Mouse (Mus musculus) lung, postnatal 10 days (tissue): ENCODE measurements at regions not wholly inside any gene's neighbourhood (a gene's known extent, or its start where the extent isn't known, plus 50 kb on each side); places are given as distances from the start of the nearest gene placed in this dataset.

Experiments used
- DNase-seq: peaks from one replicate; pipeline ENCODE4 v3.0.0; 2021

DNA sequence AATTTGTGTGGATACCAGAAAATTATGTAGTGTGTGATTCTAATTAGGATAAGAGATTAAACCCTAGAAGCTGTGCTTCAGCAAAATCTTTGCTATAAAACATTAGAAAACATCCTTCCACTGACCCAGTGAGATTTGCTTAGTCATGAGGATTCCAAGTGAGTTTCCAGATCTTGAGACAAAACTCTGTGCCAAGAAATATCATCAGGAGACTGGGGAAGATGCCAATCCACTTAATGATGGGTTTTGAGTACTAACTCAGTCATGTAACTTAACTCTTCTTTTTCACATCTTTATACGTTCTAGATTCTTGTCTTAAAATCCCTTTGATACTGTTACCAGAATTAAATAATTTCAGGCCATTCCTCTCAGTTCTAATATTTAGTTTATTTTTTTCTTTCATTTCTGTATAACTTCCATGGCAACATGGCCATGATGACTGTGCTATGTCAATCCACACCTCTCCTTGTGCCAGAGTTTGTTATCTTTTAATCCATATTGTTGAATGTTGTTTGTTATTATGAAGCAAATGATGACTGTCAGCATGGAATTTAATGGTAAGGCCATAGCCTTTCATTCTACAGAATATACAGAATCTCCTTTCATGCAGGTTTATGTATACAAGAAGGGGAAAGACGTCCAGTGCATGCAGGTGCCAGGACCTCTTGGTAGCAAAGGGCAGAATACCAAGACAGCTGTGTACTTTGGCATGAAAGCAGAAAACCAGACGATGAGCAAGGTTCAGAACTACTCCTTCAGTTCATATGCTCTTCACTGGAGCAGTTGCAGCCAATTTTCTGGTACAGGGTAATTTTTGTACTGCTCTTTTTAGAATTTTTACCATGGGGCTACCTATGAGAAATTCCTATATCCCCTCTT lies 599.7 kb upstream of the Adamts5 start:
- peak; percentile 18 for DNase-seq

DNA sequence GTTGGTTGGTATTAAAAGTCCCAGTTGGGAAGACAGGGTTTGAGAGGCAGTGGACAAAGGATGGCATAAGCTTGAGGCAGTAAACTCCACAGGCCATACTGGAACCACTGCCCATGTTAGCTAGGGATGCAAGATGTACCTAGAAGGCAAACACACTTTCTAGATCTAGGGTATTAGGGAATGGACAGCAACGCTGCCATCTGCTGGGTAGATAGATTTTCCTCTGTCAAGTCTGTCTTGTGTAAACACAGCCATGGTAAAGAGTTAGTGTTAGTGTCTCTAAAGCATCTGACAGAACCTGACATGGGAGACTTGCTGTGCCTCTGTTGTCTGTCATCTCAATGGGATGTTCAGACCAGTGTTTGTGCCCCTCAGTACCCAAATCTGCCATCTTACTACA lies 573.5 kb upstream of the Adamts5 start:
- DNase-seq = no peak

DNA sequence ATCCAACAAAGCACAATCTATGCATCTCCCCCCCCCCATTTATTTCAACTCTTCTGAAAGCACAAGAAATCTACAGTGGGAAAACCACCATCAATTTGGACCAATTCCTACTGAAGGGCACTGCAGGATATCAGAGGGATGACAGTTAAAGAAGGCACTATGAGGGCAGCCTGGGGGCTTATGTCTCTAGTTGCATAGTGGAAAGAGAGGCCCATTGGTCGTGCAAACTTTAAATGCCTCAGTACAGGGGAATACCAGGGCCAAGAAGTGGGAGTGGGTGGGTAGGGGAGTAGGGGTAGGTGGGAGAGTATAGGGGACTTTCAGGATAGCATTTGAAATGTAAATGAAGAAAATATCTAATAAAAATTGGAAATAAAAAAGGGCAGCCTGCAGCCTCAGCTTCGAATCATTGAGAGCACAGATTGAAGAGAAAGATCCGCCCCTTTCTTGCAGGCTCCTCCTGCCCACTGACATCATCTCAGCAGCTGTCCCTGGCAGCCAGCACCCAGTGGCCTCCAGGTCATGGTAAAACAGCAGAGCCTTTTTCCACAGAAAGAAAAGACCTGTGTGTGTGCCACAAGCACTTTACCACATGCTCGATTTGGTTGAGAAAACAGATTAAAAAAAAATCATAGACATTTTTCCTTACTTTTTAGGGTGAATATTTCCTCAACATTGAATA lies 571.6 kb upstream of the Adamts5 start:
- DNase-seq = peak; percentile 8

DNA sequence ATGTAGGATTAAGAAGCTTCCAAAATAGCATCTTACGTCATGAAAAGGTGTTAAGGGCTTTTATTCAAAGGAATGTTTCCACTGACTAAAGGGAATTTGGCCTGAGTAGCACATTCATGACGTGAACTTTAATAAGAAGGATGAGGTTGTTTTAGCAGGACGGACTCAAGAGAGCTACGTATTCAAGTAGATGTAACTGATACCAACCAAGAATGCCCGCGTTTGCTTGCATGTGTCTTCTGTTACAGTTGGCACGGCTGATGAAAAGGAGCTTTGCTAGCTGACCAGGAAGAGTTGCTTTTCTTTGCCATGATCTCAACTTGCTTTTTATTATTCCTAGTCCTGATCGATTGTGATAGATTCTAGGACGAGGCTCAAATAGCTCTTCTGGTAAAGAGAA lies 559.4 kb upstream of the Adamts5 start:
- no peak for DNase-seq

DNA sequence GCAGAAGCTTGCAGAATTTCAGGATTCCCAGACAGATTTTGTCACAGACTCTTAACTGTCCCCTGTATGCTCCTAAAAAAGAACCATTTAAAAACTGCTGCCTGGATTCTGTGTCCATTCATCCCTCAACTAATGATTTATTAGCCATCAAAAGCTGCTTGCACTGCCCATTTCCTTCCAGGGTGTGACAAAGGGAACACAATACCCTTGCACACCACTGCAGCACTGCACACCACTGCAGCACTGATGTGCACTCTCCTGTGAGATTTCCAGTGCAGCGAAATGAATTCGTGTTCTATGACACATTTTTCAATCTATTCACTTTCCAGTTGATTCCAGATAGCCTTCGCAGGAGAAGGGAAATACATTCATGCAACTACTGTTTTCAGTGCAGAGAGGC lies 555.0 kb upstream of the Adamts5 start:
- DNase-seq = no peak

DNA sequence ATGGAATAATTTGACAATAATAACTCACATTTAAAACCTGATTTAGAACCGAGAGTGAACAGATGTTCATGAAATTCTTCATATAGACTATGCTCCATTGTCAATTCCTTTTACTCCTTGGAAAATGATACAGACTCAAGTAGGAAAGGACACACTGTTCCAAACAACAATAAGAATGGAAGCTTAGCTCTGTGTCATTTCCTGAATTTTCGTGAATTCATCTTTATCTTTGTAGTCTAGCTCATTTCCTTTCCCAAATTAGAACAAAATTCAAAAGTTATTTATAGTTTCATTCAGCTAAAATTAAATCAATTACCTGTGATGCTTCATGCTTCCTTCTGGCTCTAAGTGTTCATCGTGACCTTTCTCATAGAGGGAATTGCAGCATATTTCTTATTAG lies 553.2 kb upstream of the Adamts5 start:
- no peak for DNase-seq

DNA sequence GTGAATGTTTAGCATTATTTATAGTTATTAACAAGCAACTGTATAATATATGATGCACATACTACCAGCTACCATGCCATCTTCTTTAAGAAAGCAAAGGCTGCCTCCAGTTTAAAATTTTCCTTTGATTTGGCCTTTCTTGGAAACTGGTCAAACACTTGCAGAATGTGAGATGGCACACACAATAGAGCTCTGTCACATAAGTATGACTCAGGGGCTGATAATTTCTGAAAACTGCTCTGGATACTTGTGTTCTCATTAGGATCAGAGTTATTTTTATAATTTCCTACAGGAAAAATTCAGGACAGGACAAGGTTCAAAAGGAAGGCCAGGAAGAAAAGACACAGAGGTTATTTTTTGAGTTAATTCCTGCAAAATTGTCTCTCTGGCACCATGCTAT lies 552.4 kb upstream of the Adamts5 start:
- no peak for DNase-seq

DNA sequence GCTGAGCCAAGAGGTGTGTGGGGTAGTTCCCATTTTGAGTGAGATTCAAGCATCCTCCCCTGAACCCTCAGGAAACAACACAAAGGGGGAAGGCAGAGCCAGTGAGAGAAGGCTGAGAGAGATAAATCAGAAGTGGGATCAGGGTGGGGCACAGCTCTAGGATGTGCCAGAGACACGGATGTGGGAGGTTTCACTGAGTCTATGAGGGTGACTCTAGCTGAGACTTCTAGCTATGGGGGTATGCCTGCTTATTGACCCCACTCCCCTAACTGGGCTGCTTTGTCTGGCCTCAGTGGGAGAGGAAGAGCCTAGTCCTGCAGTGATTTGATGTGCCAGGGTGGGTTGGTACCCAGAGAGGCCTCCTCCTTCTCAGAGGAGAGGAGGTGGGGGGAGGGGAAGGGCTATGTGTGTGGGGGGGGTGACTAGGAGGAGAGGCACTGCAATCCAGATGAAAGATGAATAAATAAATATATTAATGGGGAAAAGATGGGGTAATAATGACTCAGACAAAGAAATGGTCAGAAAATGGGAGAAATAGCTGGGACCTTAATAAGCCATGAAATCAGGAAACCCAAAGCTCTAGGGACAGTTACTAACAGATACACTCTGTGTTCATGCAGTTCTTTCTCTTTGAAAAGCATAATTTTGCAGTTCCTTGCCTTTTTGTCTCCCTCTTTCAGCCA lies 547.0 kb upstream of the Adamts5 start:
- DNase-seq = no peak

DNA sequence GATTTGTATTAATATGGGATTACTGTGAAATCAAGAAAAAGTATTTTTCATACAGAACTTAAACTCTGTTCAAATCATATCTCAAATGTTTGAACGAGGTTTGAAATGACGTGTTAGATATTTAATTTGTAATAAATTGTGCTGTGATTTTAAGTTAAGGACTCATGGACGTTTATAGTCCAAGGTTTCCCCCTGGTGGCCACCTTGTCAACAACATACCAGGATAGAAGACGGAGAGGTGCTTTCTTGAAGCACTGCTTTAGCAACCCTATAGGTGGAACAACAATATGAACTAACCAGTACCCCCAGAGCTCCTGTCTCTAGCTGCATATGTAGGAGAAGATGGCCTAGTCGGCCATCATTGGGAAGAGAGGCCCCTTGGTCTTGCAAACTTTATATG lies 517.8 kb upstream of the Adamts5 start:
- DNase-seq = peak; percentile 81

DNA sequence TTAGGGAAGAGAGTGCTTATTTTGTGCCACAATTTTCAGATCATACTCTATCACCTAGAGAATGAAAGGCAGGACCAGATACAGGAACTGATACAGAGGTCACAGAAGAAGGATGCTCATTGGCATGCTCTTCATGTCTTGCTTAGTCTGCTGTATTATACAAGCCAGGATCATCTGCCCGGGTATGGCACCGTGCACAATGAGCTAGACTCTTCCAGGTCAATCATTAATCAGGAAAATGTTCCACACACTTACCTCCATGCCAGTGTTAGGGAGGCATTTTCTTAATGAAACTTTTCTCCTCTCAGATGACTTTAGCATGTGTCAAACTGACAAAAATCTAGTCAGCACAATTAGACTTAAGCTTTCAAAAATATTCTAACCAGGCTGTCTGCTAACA lies 502.7 kb upstream of the Adamts5 start:
- DNase-seq = no peak

DNA sequence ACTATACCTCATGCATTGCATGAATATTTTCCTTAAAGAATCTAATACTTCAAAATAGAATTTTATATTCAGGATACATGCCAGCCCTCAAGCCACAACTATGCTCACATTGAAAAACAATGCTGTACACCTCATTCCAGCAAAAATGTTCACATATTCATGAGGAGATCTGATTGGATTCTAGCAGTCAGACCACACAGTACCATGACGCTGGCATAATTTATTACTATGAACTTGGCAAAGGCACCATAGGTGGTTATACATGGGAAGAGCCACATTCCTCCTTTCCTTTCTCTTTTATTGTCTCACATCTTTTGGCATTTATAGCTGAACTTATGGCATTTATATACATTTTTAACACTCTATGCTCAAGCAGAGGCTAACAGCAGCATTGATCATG lies 499.8 kb upstream of the Adamts5 start:
- DNase-seq = no peak

DNA sequence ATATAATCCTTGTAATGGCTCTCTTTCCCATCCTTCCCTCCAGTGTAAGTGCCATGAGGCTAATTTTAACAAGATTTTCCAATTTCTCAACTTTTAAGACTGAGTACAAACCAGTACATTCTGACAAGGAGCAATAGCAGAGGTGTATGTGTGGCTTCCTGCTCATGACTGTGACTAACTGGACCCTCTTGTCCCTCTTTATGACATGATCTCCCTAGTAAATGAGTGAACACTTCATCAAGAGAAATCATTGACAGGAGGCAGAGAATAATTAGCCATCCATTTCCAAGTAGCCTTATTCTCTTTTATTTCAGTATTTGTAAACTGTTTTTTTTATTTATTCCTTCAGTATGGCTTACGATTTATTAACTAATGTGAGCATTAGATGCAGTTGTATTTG lies 497.7 kb upstream of the Adamts5 start:
- no peak for DNase-seq

DNA sequence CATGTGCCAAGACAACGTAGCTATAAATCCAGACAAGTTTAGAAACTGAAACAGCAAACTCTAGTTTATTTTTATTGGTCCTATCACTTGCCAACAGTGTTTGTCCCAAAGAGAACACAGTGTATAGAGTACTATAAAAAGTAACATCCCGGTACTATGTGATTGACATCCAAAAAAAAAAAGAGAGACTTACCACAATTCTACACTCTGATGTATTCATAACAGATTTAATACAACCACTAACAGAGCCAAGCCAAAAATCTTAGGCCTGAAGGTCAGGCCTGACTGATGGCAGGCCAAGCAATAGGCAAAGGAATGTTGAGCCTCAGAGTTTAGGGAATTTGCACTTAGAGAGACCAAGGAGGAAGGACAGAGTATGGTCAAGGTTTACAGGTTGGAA lies 495.9 kb upstream of the Adamts5 start:
- DNase-seq = no peak

DNA sequence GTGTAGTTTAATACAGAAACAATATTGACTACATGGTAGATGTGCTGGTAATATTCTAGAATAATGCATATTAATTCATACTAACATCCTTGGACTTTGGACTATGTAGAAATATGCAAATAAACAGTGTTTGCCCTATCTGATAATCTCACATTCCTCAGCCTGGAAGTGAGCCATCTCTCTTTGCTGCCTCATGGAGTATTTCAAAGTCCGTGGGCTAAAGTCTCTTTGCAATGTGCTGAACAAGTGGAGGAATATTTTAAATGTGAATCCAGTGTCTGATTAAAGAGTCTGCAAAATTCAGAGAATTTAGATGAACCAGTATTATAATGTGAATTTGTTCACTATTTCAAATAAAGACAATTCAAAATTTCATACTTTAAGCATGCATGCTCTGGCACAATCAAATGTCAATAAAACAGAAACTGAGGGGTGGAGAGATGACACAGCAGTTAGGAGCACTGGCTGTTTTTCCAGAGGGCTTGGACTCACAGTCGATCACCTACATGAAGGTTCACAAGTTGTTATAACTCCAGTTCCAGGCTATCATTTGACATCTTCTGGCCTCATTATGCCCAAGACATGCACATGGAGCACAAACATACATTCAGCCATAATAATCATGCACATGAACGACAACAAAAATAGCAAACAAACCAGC lies 487.6 kb upstream of the Adamts5 start:
- no peak for DNase-seq

DNA sequence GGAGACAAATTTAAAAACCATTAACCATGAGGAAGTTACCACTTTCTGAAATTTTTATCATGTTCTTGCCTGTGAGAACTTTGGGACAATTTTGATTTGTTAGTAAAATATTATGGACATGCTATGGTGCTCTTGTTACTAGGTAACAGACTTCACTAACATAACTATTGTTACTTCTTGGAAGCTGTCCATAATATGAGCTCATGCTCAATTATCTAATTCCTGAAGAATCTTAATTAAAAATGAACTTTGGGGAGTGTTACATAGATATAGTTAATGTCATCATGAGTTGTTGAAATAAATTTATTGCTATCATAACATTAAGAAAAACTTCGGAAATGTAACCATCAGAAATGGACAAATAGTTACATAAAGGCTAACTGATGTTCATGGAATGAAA lies 486.5 kb upstream of the Adamts5 start:
- DNase-seq = no peak

DNA sequence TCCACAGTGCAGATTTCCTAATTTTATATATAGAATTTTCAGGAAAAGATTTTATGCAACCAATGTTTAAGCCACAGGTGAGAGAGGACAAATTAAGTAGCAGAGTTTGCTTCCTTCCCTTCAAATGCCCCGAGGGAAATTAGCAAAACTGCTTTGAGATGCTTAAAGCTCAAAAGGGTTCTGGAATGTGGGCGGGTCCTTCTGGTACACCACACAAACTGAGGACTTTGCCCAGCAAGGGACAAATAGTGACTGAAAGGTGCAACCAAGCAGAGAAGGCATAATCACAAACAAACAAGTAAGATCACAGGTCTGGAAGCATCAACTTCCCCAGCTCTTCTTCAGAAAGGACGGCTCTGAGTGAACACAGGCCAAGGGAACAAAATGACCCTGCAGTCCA lies 476.4 kb upstream of the Adamts5 start:
- DNase-seq = no peak

DNA sequence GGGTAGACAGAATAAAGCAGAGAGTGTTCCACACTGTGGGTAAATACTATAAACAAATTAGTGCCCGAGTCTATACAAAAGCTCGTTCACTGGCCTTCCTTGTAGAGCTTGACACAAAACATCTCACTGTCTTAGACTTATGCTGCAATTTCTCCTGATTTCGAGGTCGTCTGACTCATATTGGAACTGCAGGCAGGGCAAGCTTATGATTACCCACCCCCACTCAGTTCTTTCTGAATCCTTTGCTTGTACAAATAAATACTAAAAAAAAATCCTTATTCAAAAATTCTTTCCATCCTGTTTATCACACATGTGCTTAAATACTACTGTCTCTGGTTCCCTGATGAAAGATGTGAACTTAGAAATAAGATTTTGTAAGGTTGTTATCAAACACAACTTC lies 470.0 kb upstream of the Adamts5 start:
- no peak for DNase-seq

DNA sequence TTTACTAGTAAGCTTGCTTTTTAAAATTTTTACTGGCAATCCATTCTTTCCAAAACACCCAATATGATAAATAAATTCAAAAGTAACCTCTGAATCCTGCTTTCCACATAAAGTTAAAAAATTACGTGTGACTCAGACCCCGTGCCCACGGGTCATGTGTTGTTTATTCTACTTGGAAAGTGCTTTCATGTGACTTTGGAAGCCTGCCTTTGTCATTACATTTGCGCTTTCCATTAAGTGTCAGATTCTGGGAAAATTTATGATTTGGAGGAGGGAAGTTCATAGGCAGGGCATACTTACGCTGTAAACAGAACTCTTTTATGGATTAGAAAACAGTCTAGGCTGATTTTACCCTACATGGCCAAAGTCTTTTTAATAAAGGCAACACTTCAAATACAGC lies 466.8 kb upstream of the Adamts5 start:
- DNase-seq = peak; percentile 17

DNA sequence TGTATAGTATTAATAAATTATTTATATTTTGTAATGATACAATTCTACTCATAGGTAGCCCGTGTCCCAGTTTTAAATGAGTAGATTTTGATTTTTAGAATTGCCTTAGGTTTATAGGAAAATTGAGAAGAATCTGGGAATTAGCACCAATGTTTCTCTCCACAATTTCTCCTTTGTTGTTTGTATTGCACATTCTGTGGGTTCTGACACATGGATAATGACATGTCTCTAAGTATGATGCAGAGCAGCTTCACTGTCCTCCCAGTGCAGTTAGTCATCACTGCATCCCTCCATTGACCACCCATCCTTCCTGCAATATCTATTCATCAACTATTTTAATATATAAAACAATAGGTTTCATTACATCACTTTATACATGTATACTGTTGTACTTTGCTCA lies 464.6 kb upstream of the Adamts5 start:
- DNase-seq = no peak

DNA sequence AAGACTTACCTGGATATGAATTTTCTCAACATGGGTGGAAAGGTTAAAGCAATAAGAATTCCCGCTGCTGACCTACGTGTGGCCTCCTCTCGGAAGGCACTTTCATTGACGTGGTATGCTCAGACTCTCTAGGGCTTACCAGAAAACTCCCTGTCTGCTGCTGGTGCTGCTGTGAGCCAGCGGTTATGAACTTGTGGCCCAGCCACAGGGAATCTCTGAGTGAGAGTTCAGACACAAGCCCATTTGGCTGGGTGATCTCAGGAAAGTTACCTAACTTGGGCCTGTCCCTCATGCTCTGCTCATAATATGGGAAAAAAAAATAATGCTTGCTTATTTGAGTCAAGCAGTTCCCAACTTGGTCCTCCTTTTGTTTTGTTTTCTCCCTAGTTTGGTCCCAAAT lies 459.5 kb upstream of the Adamts5 start:
- no peak for DNase-seq

DNA sequence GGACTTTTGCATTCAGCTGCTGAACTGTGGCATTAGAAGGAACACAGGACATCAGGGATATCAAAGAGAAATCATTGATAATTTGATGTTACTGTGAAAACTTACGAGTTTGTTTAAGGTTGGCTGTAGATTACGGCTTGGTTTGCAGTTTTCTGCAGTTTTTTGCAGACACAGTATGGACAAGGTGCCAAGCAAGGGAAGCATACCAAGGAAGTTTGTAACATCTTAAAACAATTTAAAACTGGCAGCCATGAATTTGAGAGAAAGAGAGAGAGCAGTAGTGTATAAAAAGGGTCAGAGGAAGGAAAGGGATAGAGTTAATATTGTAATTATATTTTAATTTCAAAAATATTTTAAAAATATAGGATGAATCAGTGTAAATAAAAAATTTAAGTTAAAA lies 453.4 kb upstream of the Adamts5 start:
- DNase-seq = no peak

DNA sequence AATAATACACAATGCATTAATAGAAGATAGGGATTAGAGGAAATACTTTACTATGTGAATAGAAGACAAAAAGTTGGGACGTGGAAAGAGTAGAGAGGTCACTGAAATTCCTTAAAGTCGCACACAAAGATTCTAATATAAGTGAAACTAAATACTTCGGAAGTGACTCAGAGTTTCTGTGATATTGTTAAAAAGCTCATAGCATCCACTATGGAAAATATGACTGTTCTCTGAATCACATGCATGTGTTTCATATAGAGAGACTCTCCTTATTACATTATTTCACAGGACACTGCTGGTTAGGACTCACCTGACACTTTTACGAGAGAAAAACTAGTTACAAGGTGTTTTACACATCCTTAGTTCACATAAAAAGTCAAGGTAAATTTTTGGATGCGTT lies 446.1 kb upstream of the Adamts5 start:
- DNase-seq = no peak

DNA sequence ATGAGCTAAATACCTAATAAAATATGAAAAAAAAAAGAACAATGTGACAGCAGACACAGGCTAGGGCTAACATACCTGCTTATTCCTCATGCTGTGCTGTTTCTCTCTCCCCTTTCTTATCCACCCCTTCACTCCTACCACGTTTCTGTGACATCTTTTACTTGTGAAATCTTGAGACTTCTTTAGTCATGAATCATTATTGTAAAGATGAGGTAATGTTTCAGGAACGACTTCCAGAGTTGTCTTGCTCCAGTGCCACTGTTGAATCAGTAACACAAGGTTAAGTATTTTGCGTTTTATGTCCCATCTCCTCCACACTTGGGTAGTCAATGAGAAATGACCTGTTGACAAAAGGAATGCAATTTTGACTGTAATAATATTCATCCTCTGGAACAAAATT lies 445.3 kb upstream of the Adamts5 start:
- DNase-seq = no peak

DNA sequence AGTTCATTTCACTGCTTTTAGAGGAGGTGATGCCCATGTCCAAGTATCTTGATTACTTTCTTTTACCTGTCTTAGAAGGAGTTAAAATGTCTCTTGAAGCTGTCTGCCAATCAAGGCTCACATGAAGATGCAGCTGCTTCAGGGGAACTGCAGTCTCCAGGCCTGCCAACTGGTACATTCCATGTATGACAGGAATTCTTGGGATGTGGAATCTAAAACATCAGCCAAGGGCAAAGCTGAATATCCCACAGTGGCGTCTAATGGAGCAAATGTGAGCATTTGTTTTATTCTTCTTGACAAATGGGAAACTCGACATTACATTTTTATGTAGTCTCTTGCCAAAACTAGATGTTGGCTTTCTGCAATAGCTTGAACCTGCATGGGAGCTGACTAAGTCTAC lies 438.7 kb upstream of the Adamts5 start:
- DNase-seq = peak; percentile 2
